Mouse (Mus musculus) ES-E14 (cell line): ENCODE data around the gene Spn.

Source experiments
- CHD2 ChIP-seq: IDR thresholded peaks from 2 replicates; pipeline ENCODE4 v1.6.1; 2014; ENCODE audit warnings: mild to moderate bottlenecking, low read depth, low read length, inconsistent platforms
- HCFC1 ChIP-seq: IDR thresholded peaks from 2 replicates; pipeline ENCODE4 v1.6.1; 2012; ENCODE audit warnings: low read length, inconsistent platforms, borderline replicate concordance; ENCODE audit not compliant: insufficient read depth
- ZC3H11A ChIP-seq: IDR thresholded peaks from 2 replicates; pipeline ENCODE4 v1.6.1; 2012; ENCODE audit warnings: low read depth, mild to moderate bottlenecking, inconsistent platforms, low read length, borderline replicate concordance
- ZNF384 ChIP-seq: IDR thresholded peaks from 2 replicates; pipeline ENCODE4 v1.6.1; 2012; ENCODE audit warnings: low read depth, low read length, inconsistent platforms

DNA sequence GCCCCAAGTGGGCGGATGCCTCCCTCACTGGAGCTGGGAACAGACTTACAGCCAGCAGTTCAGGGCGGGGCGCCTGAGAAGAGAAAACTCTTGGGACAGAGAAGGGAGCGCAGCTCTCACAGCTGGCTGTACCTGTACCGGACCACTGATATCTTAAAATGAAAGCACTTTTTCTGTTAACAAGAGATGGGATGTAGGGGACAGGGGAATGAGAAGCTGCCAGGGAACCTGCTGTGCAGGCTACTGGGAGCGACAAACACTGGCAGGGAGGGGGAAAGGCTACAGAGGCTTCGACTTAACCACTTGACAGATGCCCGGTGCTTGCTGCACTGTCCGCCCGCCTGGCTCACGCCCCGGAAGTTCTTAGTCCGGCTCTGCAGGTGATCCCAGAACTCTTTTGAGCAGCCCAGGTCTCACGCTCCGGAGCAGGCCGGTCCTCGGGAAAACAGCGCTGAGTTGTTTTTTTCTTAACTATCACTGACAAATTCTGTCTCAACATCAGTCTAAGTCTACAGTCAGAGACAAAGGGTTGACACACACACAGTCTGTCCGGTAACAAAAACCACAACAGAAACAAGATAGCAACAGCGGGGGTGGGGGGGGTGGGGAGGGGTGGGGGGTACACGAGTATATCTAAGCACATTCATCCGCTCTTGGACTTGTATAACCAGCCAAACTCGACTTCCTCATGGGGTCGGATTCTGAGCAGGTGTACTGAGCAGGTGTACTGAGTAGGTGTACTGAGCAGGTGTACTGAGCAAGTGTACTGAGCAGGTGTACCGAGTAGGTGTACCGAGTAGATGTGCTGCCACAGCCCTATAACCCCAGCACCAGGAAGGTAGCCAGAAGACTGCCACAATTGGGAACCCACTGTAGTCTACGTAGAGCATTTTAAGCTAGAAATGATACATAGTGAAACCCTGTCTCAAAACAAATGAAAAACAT lies 48.5 kb downstream of the Spn start:
- no peak for TF ChIP-seq ZNF384
- TF ChIP-seq HCFC1: no peak
- TF ChIP-seq ZC3H11A: no peak
- no peak for TF ChIP-seq CHD2
